ENCODE assay signal across 8 mouse cellular contexts in the genomic region with DNA sequence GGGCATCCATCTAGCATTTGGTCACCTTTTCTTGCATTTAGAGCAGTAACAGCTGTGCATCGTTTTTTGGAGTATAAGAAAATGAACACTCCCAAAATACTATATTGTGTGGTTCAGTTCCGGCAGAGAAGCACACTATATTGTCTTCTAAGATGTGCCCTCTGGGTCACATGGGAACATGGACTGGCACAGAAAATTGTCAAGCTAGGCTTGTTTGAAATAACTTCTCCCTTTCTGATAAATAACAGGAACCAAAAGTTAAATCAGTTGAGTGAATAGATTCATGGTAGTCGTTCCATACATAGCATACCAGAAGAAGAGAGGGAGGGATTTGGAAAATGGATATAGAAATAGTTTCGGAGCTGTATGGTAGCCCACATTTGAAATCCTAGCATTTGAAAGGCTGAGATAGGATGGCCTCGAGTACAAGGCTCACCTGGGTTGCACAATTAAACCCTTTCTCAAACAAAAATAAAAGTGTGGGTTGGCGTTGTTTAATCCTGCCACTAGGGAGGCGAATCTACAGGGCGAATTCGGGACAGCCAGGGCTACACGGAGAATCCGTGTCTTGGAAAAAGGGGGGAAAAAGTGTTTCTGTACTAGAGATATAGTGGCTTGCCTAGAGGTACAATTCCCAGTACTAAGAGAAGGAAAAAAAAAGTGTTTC. TPM values are rescaled to one million over a fixed set of nuclear protein-coding genes. Genes with fewer than 3 reads are reported as not detected.
DNase-seq lines count a peak whose midpoint lies in the region; ATAC-seq and TF ChIP-seq lines count a peak whose summit lies in the region.

No protein-coding gene starts in this region.

- peak overlapping the region; percentile 61 for H3K9ac ChIP-seq in ES-Bruce4 (ENCODE audit: low read depth, poor library complexity, severe bottlenecking)
- H3K9ac ChIP-seq in forebrain, postnatal 0 days = 0 out of 2 replicates have a peak overlapping the region, but pooled peaks have one; percentile 6

- no peaks in the 10 kb centered on the region for H3K27me3 ChIP-seq in ES-Bruce4 (ENCODE audit: control insufficient read depth, insufficient read depth, low read length, poor library complexity, severe bottlenecking)
- no peaks in the 10 kb centered on the region for H3K27me3 ChIP-seq in forebrain, postnatal 0 days (ENCODE audit: insufficient read depth, low read length)

- peaks cover 25% of the 10 kb centered on the region for H3K36me3 ChIP-seq in ES-Bruce4 (ENCODE audit: control insufficient read depth, insufficient read depth, low read length, poor library complexity, severe bottlenecking)
- 0 out of 2 replicates have a peak, but pooled peaks cover 2% of the 10 kb centered on the region for H3K36me3 ChIP-seq in forebrain, postnatal 0 days (ENCODE audit: insufficient read depth)

- DNase-seq in heart, adult 8-10 months (ENCODE audit: low spot score) = peak; percentile 23
- DNase-seq in heart, postnatal 10 days = no peak
- DNase-seq in forebrain, postnatal 0 days = no peak
- no peak for DNase-seq in adrenal gland, postnatal 36 days
- no peak for DNase-seq in kidney, adult 9 months

- WGBS in forebrain, postnatal 0 days = 13% methylated on average over 11 of the region's 11 CpGs

- no peaks in the 10 kb centered on the region for H3K9me3 ChIP-seq in ES-Bruce4 (replicated peaks; ENCODE audit: control insufficient read depth, insufficient read depth, low read length, poor library complexity, severe bottlenecking)
- no peaks in the 10 kb centered on the region for H3K9me3 ChIP-seq in forebrain, postnatal 0 days (ENCODE audit: low read length)

- intact Hi-C loops in heart, postnatal 10 days (cut with DNase I) = loop anchor here (2.0 kb wide), 1 partner anchor 52 kb away; no protein-coding TSS in a partner anchor

- peak overlapping the region; percentile 89 for H3K27ac ChIP-seq in ES-Bruce4 (ENCODE audit: insufficient read depth, low read length)
- peak overlapping the region; percentile 57; the same call in 1 of the 2 replicates for H3K27ac ChIP-seq in forebrain, postnatal 0 days (ENCODE audit: low read depth, low read length)

- no peak for TF ChIP-seq EP300 in ES-Bruce4 (IDR thresholded peaks at IDR 0.05; ENCODE audit: insufficient read depth, low read depth, low read length)

- H3K4me2 ChIP-seq in forebrain, postnatal 0 days (ENCODE audit: low read depth) = peak overlapping the region; percentile 53

- H3K4me3 ChIP-seq in ES-Bruce4 (ENCODE audit: low read depth, low read length) = peak overlapping the region; percentile 44
- H3K4me3 ChIP-seq in forebrain, postnatal 0 days (ENCODE audit: low read depth, low read length) = peak overlapping the region; percentile 96

- TF ChIP-seq POLR2A in ES-Bruce4 (IDR thresholded peaks at IDR 0.05; ENCODE audit: insufficient read depth, low read length) = no peak

- peaks cover 1% of the 10 kb centered on the region for H3K4me1 ChIP-seq in ES-Bruce4 (ENCODE audit: control insufficient read depth, insufficient read depth, low read length)
- H3K4me1 ChIP-seq in forebrain, postnatal 0 days (ENCODE audit: insufficient read depth) = peaks cover 11% of the 10 kb centered on the region

- ATAC-seq in forebrain, postnatal 0 days = peak; percentile 49
- peak; percentile 8 for ATAC-seq in megakaryocyte, adult 5-6 weeks (ENCODE audit: poor library complexity, severe bottlenecking)
- ATAC-seq in CD4-positive, CD25-positive, alpha-beta regulatory T cell, adult 4 months = no peak

- no peak for TF ChIP-seq CTCF in ES-Bruce4 (IDR thresholded peaks at IDR 0.05; ENCODE audit: low read depth, low read length)
- TF ChIP-seq CTCF in forebrain, postnatal 0 days (IDR thresholded peaks at IDR 0.05; ENCODE audit: low read depth) = peak; percentile 58; the same call in 1 of the 2 replicates

RNA-seq across cellular contexts. Expression of a gene that starts 0.5 kb away (rescaled TPM):
- 100 to 1,000 TPM; 123 to 133 (median 130) TPM for total RNA-seq in heart, adult 8-10 months (2022)
- 100 to 1,000 TPM; 132 to 133 TPM for total RNA-seq in heart, postnatal 10 days (2021)
- polyA plus RNA-seq in ES-Bruce4 (2011; ENCODE audit: insufficient read depth, insufficient read length, low read depth, missing spikeins) = 118 and 119 TPM in 2 replicates
- total RNA-seq in forebrain, postnatal 0 days (2014; rRNA removed) = 80.0 and 82.0 TPM in 2 replicates
- 62.2 and 68.2 TPM in 2 replicates for polyA plus RNA-seq in forebrain, postnatal 0 days (2015; fragmentation: Nextera tagmentation; extraction: Ambion mirVana)
- 118 and 120 TPM in 2 replicates for total RNA-seq in megakaryocyte, adult 5-6 weeks (2015)
- 73.8 and 83.6 TPM in 2 replicates for total RNA-seq in megakaryocyte, adult 5-6 weeks (2017)
- 100 to 1,000 TPM; 125 to 139 TPM for total RNA-seq in adrenal gland, postnatal 36 days (2021)
- 10 to 100 TPM; 26.7 to 30.7 TPM for polyA plus RNA-seq in CD4-positive, CD25-positive, alpha-beta regulatory T cell, adult 4 months (2017; shearing (Covaris generic))

RNA-seq across cellular contexts. Expression of a gene that starts 9.3 kb away (rescaled TPM):
- total RNA-seq in heart, adult 8-10 months (2022) = 10 to 100 TPM; 23.4 to 28.6 (median 26.9) TPM
- 10 to 100 TPM; 31.0 to 33.4 TPM for total RNA-seq in heart, postnatal 10 days (2021)
- 70.8 and 81.3 TPM in 2 replicates for polyA plus RNA-seq in ES-Bruce4 (2011; ENCODE audit: insufficient read depth, insufficient read length, low read depth, missing spikeins)
- 9.2 and 16.0 TPM in 2 replicates for total RNA-seq in forebrain, postnatal 0 days (2014; rRNA removed)
- polyA plus RNA-seq in forebrain, postnatal 0 days (2015; fragmentation: Nextera tagmentation; extraction: Ambion mirVana) = 9.5 and 14.5 TPM in 2 replicates
- total RNA-seq in megakaryocyte, adult 5-6 weeks (2015) = 54.5 and 69.7 TPM in 2 replicates
- 43.8 and 46.8 TPM in 2 replicates for total RNA-seq in megakaryocyte, adult 5-6 weeks (2017)
- 10 to 100 TPM; 28.6 to 55.4 TPM for total RNA-seq in adrenal gland, postnatal 36 days (2021)
- polyA plus RNA-seq in CD4-positive, CD25-positive, alpha-beta regulatory T cell, adult 4 months (2017; shearing (Covaris generic)) = 10 to 100 TPM; 20.9 to 26.2 TPM

RNA-seq across cellular contexts. Expression of a gene that starts 28.9 kb away (rescaled TPM):
- total RNA-seq in heart, adult 8-10 months (2022) = not detected
- total RNA-seq in heart, postnatal 10 days (2021) = not detected
- not detected in 2 replicates for polyA plus RNA-seq in ES-Bruce4 (2011; ENCODE audit: insufficient read depth, insufficient read length, low read depth, missing spikeins)
- total RNA-seq in forebrain, postnatal 0 days (2014; rRNA removed) = not detected in 2 replicates
- polyA plus RNA-seq in forebrain, postnatal 0 days (2015; fragmentation: Nextera tagmentation; extraction: Ambion mirVana) = not detected in 2 replicates
- not detected in 2 replicates for total RNA-seq in megakaryocyte, adult 5-6 weeks (2015)
- not detected in 2 replicates for total RNA-seq in megakaryocyte, adult 5-6 weeks (2017)
- total RNA-seq in adrenal gland, postnatal 36 days (2021) = not detected
- not detected for polyA plus RNA-seq in CD4-positive, CD25-positive, alpha-beta regulatory T cell, adult 4 months (2017; shearing (Covaris generic))

RNA-seq across cellular contexts. Expression of a gene that starts 40.7 kb away (rescaled TPM):
- total RNA-seq in heart, adult 8-10 months (2022) = 10 to 100 TPM; 20.3 to 23.6 (median 22.7) TPM
- total RNA-seq in heart, postnatal 10 days (2021) = 10 to 100 TPM; 18.3 to 19.6 TPM
- 42.9 and 46.5 TPM in 2 replicates for polyA plus RNA-seq in ES-Bruce4 (2011; ENCODE audit: insufficient read depth, insufficient read length, low read depth, missing spikeins)
- total RNA-seq in forebrain, postnatal 0 days (2014; rRNA removed) = 33.5 and 40.0 TPM in 2 replicates
- 26.2 and 33.6 TPM in 2 replicates for polyA plus RNA-seq in forebrain, postnatal 0 days (2015; fragmentation: Nextera tagmentation; extraction: Ambion mirVana)
- 10.0 and 10.2 TPM in 2 replicates for total RNA-seq in megakaryocyte, adult 5-6 weeks (2015)
- total RNA-seq in megakaryocyte, adult 5-6 weeks (2017) = 11.2 and 12.8 TPM in 2 replicates
- total RNA-seq in adrenal gland, postnatal 36 days (2021) = 10 to 100 TPM; 21.5 to 22.9 TPM
- 10 to 100 TPM; 13.7 to 15.8 TPM for polyA plus RNA-seq in CD4-positive, CD25-positive, alpha-beta regulatory T cell, adult 4 months (2017; shearing (Covaris generic))

RNA-seq across cellular contexts. Expression of a gene that starts 52.9 kb away (rescaled TPM):
- total RNA-seq in heart, adult 8-10 months (2022) = 10 to 100 TPM; 11.4 to 20.0 (median 13.8) TPM
- 10 to 100 TPM; 24.2 to 25.7 TPM for total RNA-seq in heart, postnatal 10 days (2021)
- 105 and 110 TPM in 2 replicates for polyA plus RNA-seq in ES-Bruce4 (2011; ENCODE audit: insufficient read depth, insufficient read length, low read depth, missing spikeins)
- total RNA-seq in forebrain, postnatal 0 days (2014; rRNA removed) = 177 and 184 TPM in 2 replicates
- 103 and 123 TPM in 2 replicates for polyA plus RNA-seq in forebrain, postnatal 0 days (2015; fragmentation: Nextera tagmentation; extraction: Ambion mirVana)
- 33.5 and 39.2 TPM in 2 replicates for total RNA-seq in megakaryocyte, adult 5-6 weeks (2015)
- 50.4 and 55.3 TPM in 2 replicates for total RNA-seq in megakaryocyte, adult 5-6 weeks (2017)
- total RNA-seq in adrenal gland, postnatal 36 days (2021) = 10 to 100 TPM; 49.2 to 52.6 TPM
- polyA plus RNA-seq in CD4-positive, CD25-positive, alpha-beta regulatory T cell, adult 4 months (2017; shearing (Covaris generic)) = 10 to 100 TPM; 20.3 to 23.8 TPM
